Mouse (Mus musculus) lung, adult 18-20 months (tissue): ENCODE measurements around the gene 1700049E17Rik2.
"Not testable (repeated sequence)": the region's sequence is repeated elsewhere in the genome, so short reads cannot be mapped to it uniquely, and the experiment has no call there.

Experiments
- DNase-seq, 2 experiments: peaks; one replicate each; pipeline ENCODE4 v3.0.0; 2022; ENCODE audit warnings: mixed read lengths in 2 of 2

1700049E17Rik2 gene

DNA sequence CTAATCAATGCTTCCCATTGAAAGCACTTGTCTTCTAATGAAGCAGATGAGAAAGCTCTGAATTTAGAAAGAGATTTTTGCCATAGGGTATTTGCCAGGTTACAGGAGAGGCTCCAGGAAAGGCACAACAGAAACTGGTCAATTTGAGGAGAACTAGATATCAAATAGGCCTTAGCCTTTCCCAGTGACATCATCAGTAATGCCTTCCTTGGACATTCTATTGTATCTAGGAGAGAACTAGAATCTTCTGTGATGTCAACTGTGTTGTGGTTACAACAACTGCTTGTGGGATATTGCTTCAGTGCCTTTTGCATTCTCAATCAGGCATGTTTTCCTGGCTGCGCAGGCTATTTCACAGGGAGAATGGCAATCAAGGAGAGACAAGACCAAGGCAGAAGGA lies at the start of gene 1700049E17Rik2:
TSS of gene 1700049E17Rik2 (plus strand) at position 301 of the 400 bp plus-strand sequence.
- not testable (repeated sequence) for DNase-seq

GRCm38 (mm10) chr14:41524695-41525094 lies 48.3 kb upstream of the 1700049E17Rik2 start:
- DNase-seq = not testable (repeated sequence)

- not testable (repeated sequence) for DNase-seq
These were observed 17.5 kb upstream of the 1700049E17Rik2 start, which contains the start of gene Gm7970 for GRCm38 (mm10) chr14:41555483-41555882. Gene Gm7970 (minus strand): TSS chr14:41555583.

DNA sequence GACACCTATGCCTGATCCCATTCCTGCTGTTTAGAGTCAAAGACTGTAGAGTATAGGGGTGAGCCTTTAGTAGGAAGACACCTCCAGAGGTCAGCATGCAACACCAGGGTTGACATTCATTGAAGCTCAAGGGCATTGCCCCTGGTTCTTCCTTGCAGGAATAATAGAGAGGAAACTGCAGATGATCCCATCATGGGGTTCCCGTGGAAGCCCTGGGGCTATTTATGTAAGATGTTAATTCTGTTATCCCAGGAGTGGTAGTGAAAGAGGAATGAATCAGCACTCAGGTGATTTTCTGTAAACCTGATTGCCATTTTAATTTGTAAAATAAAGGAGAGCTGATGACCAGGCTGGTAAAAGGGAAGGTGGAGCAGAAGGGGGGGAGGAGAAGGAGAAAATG lies 13.3 kb downstream of the 1700049E17Rik2 start:
- DNase-seq = not testable (repeated sequence)

DNA sequence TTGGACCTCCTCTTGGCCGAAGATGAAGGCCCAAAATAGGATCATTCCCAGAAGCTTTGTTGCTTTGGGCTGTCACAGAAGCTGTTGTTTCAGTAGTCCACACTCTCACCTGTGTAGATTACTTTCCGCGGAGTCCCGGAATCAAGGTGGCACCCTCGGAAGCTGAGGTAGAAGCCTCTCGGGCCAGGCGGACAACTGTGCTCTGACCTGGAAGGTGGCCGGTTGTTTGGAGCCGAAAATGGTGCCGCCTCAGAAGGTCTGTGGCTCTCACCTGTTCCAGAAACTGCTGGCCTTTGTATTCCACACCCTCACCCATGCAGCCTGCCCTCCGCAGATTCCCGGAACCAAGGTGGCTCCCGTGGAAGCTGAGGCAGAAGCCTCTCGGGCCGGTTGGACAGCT lies 27.9 kb downstream of the 1700049E17Rik2 start:
- not testable (repeated sequence) for DNase-seq

- DNase-seq = not testable (repeated sequence)
These were observed 37.7 kb downstream of the 1700049E17Rik2 start for GRCm38 (mm10) chr14:41610690-41611089.

- not testable (repeated sequence) for DNase-seq
These were observed 49.5 kb downstream of the 1700049E17Rik2 start for GRCm38 (mm10) chr14:41622535-41622934.

DNA sequence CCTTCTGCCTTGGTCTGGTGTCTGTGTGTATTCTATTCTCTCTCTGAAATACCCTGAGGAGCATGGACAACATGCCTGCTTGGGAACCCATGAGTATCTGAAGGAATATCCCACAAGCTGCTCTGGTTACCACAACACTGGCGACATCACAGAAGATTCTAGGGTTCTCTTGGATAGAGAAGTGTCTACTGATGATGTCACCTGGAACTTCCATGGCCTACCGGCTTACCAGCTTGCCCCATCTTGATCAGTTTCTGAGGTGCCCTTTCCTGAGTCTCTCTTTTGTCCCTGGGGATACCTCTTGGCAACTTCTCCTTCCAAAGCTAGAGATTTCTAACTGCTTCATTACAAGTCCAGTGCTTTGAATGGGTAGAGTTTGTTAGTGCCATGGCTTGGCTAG lies 51.5 kb downstream of the 1700049E17Rik2 start, which contains the start of gene Gm3072:
TSS of gene Gm3072 (minus strand) at position 101 of the 400 bp plus-strand sequence.
- not testable (repeated sequence) for DNase-seq

- not testable (repeated sequence) for DNase-seq
These were observed 57.1 kb downstream of the 1700049E17Rik2 start for GRCm38 (mm10) chr14:41630144-41630543.
